Mouse (Mus musculus) stomach, postnatal 0 days (tissue): ENCODE results near the gene Nox1.
A peak's percentile ranks its signal among the peaks of the same experiment; 100 is the strongest.

Source experiments
- CTCF ChIP-seq: IDR thresholded peaks from 2 replicates; pipeline ENCODE4 v1.5.1; 2016; ENCODE audit warnings: antibody characterized with exemption, low read depth, mild to moderate bottlenecking, moderate library complexity
- EP300 ChIP-seq: optimal IDR thresholded peaks from 2 replicates; pipeline ENCODE3; 2016; ENCODE audit warnings: antibody characterized with exemption

GRCm38 (mm10) chrX:134132295-134132694 lies 89.5 kb downstream of the Nox1 start:
- TF ChIP-seq EP300 (no peak), CTCF (peak; percentile 73)
